Mouse (Mus musculus) kidney, postnatal 0 days (tissue): ENCODE results near the gene Ccdc87. TPM values are rescaled to one million over a fixed set of nuclear protein-coding genes. Genes with fewer than 3 reads are reported as not detected.
A peak's percentile ranks its signal among the peaks of the same experiment; 100 is the strongest.

Experiments used
- ATAC-seq: fragments of 200-750 bp; cut with Nextera tagmentation; replicated peaks from 2 replicates; pipeline ENCODE4 v1.8.0; 2017; ENCODE audit warnings: low read depth, moderate number of reproducible peaks, moderate TSS enrichment, moderate library complexity; ENCODE audit not compliant: low FRiP score
- DNase-seq: peaks from one replicate; pipeline ENCODE4 v3.0.0-alpha.2; 2016; ENCODE audit warnings: low spot score
- H3K27ac ChIP-seq: fragments of 300-500 bp; sonication (generic); 2 replicates; pipeline ENCODE4 v1.5.1; 2014; ENCODE audit warnings: mild to moderate bottlenecking
- H3K27me3 ChIP-seq: fragments of 300-500 bp; sonication (generic); 2 replicates; pipeline ENCODE4 v1.6.1; 2014; ENCODE audit warnings: low read length, mixed read lengths; ENCODE audit not compliant: insufficient read depth
- H3K36me3 ChIP-seq: fragments of 300-500 bp; sonication (generic); 2 replicates; pipeline ENCODE4 v1.6.1; 2014; ENCODE audit warnings: low read length, mixed read lengths; ENCODE audit not compliant: insufficient read depth
- H3K4me1 ChIP-seq: fragments of 300-500 bp; sonication (generic); replicated peaks from 2 replicates; pipeline ENCODE4 v1.6.1; 2014; ENCODE audit warnings: antibody characterized with exemption, low read length, mixed read lengths; ENCODE audit not compliant: insufficient read depth
- H3K4me2 ChIP-seq: fragments of 300-500 bp; sonication (generic); 2 replicates; pipeline ENCODE4 v1.6.1; 2014; ENCODE audit warnings: mild to moderate bottlenecking, low read length, moderate library complexity, mixed read lengths
- H3K4me3 ChIP-seq: fragments of 300-500 bp; sonication (generic); replicated peaks from 2 replicates; pipeline ENCODE4 v1.5.1; 2014; ENCODE audit warnings: low read depth, low read length
- H3K9ac ChIP-seq: fragments of 300-500 bp; sonication (generic); 2 replicates; pipeline ENCODE4 v1.6.1; 2014; ENCODE audit warnings: low read depth, low read length
- H3K9me3 ChIP-seq: fragments of 300-500 bp; sonication (generic); replicated peaks from 2 replicates; pipeline ENCODE4 v1.6.1; 2016; ENCODE audit warnings: low read length, inconsistent platforms, mixed read lengths
- CTCF ChIP-seq: IDR thresholded peaks from 2 replicates; pipeline ENCODE4 v1.5.1; 2016; ENCODE audit warnings: antibody characterized with exemption, low read depth, mild to moderate bottlenecking, moderate library complexity
- WGBS: fragments of 180-500 bp; shearing (Covaris S2); extraction: QIAGEN DNeasy Blood & Tissue Kit; methylation state at CpG from one replicate; pipeline ENCODE4 v1.1.7; 2014; 5-methylcytosine and 5-hydroxymethylcytosine counted together
- polyA plus RNA-seq: library from polyadenylated mRNA; unstranded; fragments of >200 nt; fragmentation: Nextera tagmentation; extraction: Ambion mirVana; gene quantifications from 2 replicates; pipeline ENCODE4 v1.2.1, GENCODE M21; 2015

Ccdc87 gene
- polyA plus RNA-seq, 1 experiment from 2014 or later, result not detected

GRCm38 (mm10) chr19:4877785-4878184 lies 38.6 kb downstream of the Ccdc87 start, which contains the start of gene Actn3:
Gene Actn3 (minus strand): TSS chr19:4877909.
- no peaks in the 10 kb centered on the region for H3K27me3 ChIP-seq
- DNase-seq (peak; percentile 42), ATAC-seq (0 out of 2 replicates have a peak, but pooled peaks have one; percentile 6)
- no peak for TF ChIP-seq CTCF
- peaks cover 5% of the 10 kb centered on the region; the same call in 1 of the 2 replicates for H3K4me1 ChIP-seq
- H3K9me3 ChIP-seq, result no peaks in the 10 kb centered on the region
- WGBS, result 1% methylated on average over 17 of the region's 17 CpGs
- peaks cover 4% of the 10 kb centered on the region; the same call in 1 of the 2 replicates for H3K36me3 ChIP-seq
- H3K4me3 ChIP-seq, result peak within 1 kb of the TSS; percentile 91
- H3K4me2 ChIP-seq, result peak within 1 kb of the TSS; percentile 87
- peak within 1 kb of the TSS; percentile 36; the same call in 1 of the 2 replicates for H3K27ac ChIP-seq
- peak within 1 kb of the TSS; percentile 85 for H3K9ac ChIP-seq

GRCm38 (mm10) chr19:4878405-4879323 lies 39.5 kb downstream of the Ccdc87 start, which contains the start of gene Zdhhc24:
Gene Zdhhc24 (plus strand): TSS chr19:4878668.
- DNase-seq (peak; percentile 99), ATAC-seq (peak; percentile 97)
- no peaks in the 10 kb centered on the region for H3K9me3 ChIP-seq
- H3K4me1 ChIP-seq, result peaks cover 5% of the 10 kb centered on the region; the same call in 1 of the 2 replicates
- peak within 1 kb of the TSS; percentile 87 for H3K4me2 ChIP-seq
- no peaks in the 10 kb centered on the region for H3K27me3 ChIP-seq
- peak within 1 kb of the TSS; percentile 36; the same call in 1 of the 2 replicates for H3K27ac ChIP-seq
- 1% methylated on average over 52 of the region's 52 CpGs for WGBS
- H3K4me3 ChIP-seq, result peak within 1 kb of the TSS; percentile 91
- peaks cover 4% of the 10 kb centered on the region; the same call in 1 of the 2 replicates for H3K36me3 ChIP-seq
- peak within 1 kb of the TSS; percentile 85 for H3K9ac ChIP-seq
- TF ChIP-seq CTCF, result no peak

- H3K27ac ChIP-seq, result no peak overlapping the region
- 60% methylated on average over 10 of the region's 10 CpGs for WGBS
- peaks cover 5% of the 10 kb centered on the region; the same call in 1 of the 2 replicates for H3K4me1 ChIP-seq
- peaks cover 4% of the 10 kb centered on the region; the same call in 1 of the 2 replicates for H3K36me3 ChIP-seq
- H3K9ac ChIP-seq, result 0 out of 2 replicates have a peak overlapping the region, but pooled peaks have one; percentile 85
- TF ChIP-seq CTCF, result no peak
- H3K9me3 ChIP-seq, result no peaks in the 10 kb centered on the region
- ATAC-seq (no peak), DNase-seq (no peak)
- H3K4me2 ChIP-seq, result peak overlapping the region; percentile 87
- H3K4me3 ChIP-seq, result peak overlapping the region; percentile 91
- no peaks in the 10 kb centered on the region for H3K27me3 ChIP-seq
Measured at GRCm38 (mm10) chr19:4879324-4879703, 40.1 kb downstream of the Ccdc87 start.

GRCm38 (mm10) chr19:4883961-4884360 lies 44.8 kb downstream of the Ccdc87 start:
- H3K36me3 ChIP-seq, result peaks cover 4% of the 10 kb centered on the region; the same call in 1 of the 2 replicates
- no peak overlapping the region for H3K4me2 ChIP-seq
- no peaks in the 10 kb centered on the region for H3K4me1 ChIP-seq
- H3K27me3 ChIP-seq, result no peaks in the 10 kb centered on the region
- no peak overlapping the region for H3K27ac ChIP-seq
- DNase-seq (no peak), ATAC-seq (no peak)
- TF ChIP-seq CTCF, result no peak
- no peak overlapping the region for H3K9ac ChIP-seq
- H3K9me3 ChIP-seq, result no peaks in the 10 kb centered on the region
- WGBS, result 87% methylated on average over 4 of the region's 4 CpGs
- no peak overlapping the region for H3K4me3 ChIP-seq

- no peaks in the 10 kb centered on the region for H3K27me3 ChIP-seq
- H3K9me3 ChIP-seq, result no peaks in the 10 kb centered on the region
- H3K27ac ChIP-seq, result no peak overlapping the region
- H3K4me3 ChIP-seq, result no peak overlapping the region
- no peak overlapping the region for H3K9ac ChIP-seq
- no peak for ATAC-seq
- no peaks in the 10 kb centered on the region for H3K4me1 ChIP-seq
- WGBS, result 81% methylated on average over 10 of the region's 10 CpGs
- no peak overlapping the region for H3K4me2 ChIP-seq
- no peak for DNase-seq
- no peak for TF ChIP-seq CTCF
- no peaks in the 10 kb centered on the region for H3K36me3 ChIP-seq
Measured at GRCm38 (mm10) chr19:4889791-4890190, 50.6 kb downstream of the Ccdc87 start.

GRCm38 (mm10) chr19:4891798-4892197 lies 52.6 kb downstream of the Ccdc87 start:
- H3K4me1 ChIP-seq, result no peaks in the 10 kb centered on the region
- H3K4me2 ChIP-seq, result no peak overlapping the region
- WGBS, result 65% methylated on average over 3 of the region's 3 CpGs
- no peak overlapping the region for H3K4me3 ChIP-seq
- DNase-seq (no peak), ATAC-seq (no peak)
- no peaks in the 10 kb centered on the region for H3K27me3 ChIP-seq
- no peaks in the 10 kb centered on the region for H3K36me3 ChIP-seq
- H3K9ac ChIP-seq, result no peak overlapping the region
- H3K9me3 ChIP-seq, result no peaks in the 10 kb centered on the region
- H3K27ac ChIP-seq, result no peak overlapping the region
- TF ChIP-seq CTCF, result no peak

Other genes starting within 250 kb of the Ccdc87 start
- 6.6 and 8.4 TPM in 2 replicates for gene Lrfn4, start 223.7 kb upstream of the Ccdc87 start, polyA plus RNA-seq
- 65.1 and 66.9 TPM in 2 replicates for gene Rce1, start 213.7 kb upstream of the Ccdc87 start, polyA plus RNA-seq
- gene Gm960, start 140.7 kb upstream of the Ccdc87 start, polyA plus RNA-seq, result 2.5 and 3.2 TPM in 2 replicates
- 2.6 and 3.0 TPM in 2 replicates for gene Sptbn2, start 128.2 kb upstream of the Ccdc87 start, polyA plus RNA-seq
- 44.9 and 47.2 TPM in 2 replicates for gene Rbm4b, start 82.9 kb upstream of the Ccdc87 start, polyA plus RNA-seq
- gene Rbm4, start 45.5 kb upstream of the Ccdc87 start, polyA plus RNA-seq, result 39.2 and 40.8 TPM in 2 replicates
- 24.4 and 27.3 TPM in 2 replicates for gene Gm21992, start 27.8 kb upstream of the Ccdc87 start, polyA plus RNA-seq
- 43.8 and 48.8 TPM in 2 replicates for gene Rbm14, start 27.7 kb upstream of the Ccdc87 start, polyA plus RNA-seq
- gene Ccs, start within 50 bp of the Ccdc87 start, polyA plus RNA-seq, result 72.9 and 82.1 TPM in 2 replicates
- gene Ctsf, start 15.8 kb downstream of the Ccdc87 start, polyA plus RNA-seq, result 79.8 and 80.6 TPM in 2 replicates
- 4.0 and 4.1 TPM in 2 replicates for gene Actn3, start 38.5 kb downstream of the Ccdc87 start, polyA plus RNA-seq
- gene Zdhhc24, start 39.3 kb downstream of the Ccdc87 start, polyA plus RNA-seq, result 8.7 and 9.5 TPM in 2 replicates
- 4.9 and 5.0 TPM in 2 replicates for gene Bbs1, start 67.3 kb downstream of the Ccdc87 start, polyA plus RNA-seq
- 61.7 and 69.2 TPM in 2 replicates for gene Dpp3, start 88.9 kb downstream of the Ccdc87 start, polyA plus RNA-seq
- gene Peli3, start 103.8 kb downstream of the Ccdc87 start, polyA plus RNA-seq, result 1.5 and 1.9 TPM in 2 replicates
- 132 and 137 TPM in 2 replicates for gene Mrpl11, start 122.8 kb downstream of the Ccdc87 start, polyA plus RNA-seq
- gene Npas4, start 150.9 kb downstream of the Ccdc87 start, polyA plus RNA-seq, result not detected in 2 replicates
- 4.9 and 5.4 TPM in 2 replicates for gene Slc29a2, start 184.5 kb downstream of the Ccdc87 start, polyA plus RNA-seq
- gene B4gat1, start 199.5 kb downstream of the Ccdc87 start, polyA plus RNA-seq, result 57.1 and 64.2 TPM in 2 replicates
- gene AC124502.3, start 199.5 kb downstream of the Ccdc87 start, polyA plus RNA-seq, result 1.1 and 1.3 TPM in 2 replicates
- gene Brms1, start 202.0 kb downstream of the Ccdc87 start, polyA plus RNA-seq, result 40.2 and 44.0 TPM in 2 replicates
- gene Rin1, start 211.1 kb downstream of the Ccdc87 start, polyA plus RNA-seq, result 2.8 and 3.2 TPM in 2 replicates
- gene Cd248, start 228.7 kb downstream of the Ccdc87 start, polyA plus RNA-seq, result 35.0 and 40.6 TPM in 2 replicates
- gene Tmem151a, start 246.2 kb downstream of the Ccdc87 start, polyA plus RNA-seq, result 1.4 and 2.1 TPM in 2 replicates
- gene Yif1a, start 249.2 kb downstream of the Ccdc87 start, polyA plus RNA-seq, result 129 and 132 TPM in 2 replicates